Mouse (Mus musculus) cortical plate, adult 2 months (tissue): ENCODE results near the gene Klhl6.

Experiments
- CTCF ChIP-seq: fragments of 200-500 bp; IDR thresholded peaks from 2 replicates; pipeline ENCODE4 v1.5.1; 2011; ENCODE audit warnings: mild to moderate bottlenecking, control low read depth, low read length; ENCODE audit not compliant: insufficient read depth; ENCODE audit errors: extremely low read depth
- POLR2A ChIP-seq: fragments of 200-500 bp; IDR thresholded peaks from 2 replicates; pipeline ENCODE4 v1.6.1; 2011; ENCODE audit warnings: mild to moderate bottlenecking, low read length, control low read depth; ENCODE audit not compliant: insufficient read depth; ENCODE audit errors: extremely low read depth

DNA sequence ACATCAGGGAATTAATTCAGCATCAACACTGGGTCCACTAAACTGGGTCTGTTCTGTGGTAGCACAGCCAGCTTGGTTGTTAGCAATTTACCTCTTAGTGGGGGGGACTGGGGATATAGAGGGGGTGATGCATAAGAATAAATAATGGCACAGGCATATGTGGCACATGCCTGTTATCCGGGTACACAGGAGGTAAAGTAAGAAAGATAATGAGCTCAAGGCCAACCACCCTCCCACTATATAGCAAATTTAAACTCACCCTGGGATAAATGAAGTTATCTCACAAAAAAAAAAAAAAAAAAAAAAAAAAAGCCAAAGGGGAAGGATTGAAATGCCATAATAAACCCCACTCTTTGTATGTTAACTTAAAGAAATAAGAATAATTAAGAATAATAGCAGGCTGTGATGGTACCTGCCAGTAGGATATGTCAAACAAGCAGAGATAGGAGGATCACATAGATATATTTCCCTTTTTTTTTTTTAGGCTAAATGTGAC is 14.9 kb downstream of the Klhl6 start:
- TF ChIP-seq POLR2A (no peak), CTCF (no peak)
